Mouse (Mus musculus) bone marrow macrophage, adult 2 months (primary cell): Measurements from ENCODE around the gene Rln1. TPM values are rescaled to one million over a fixed set of nuclear protein-coding genes. Genes with fewer than 3 reads are reported as not detected.

Source experiments
- H3K27ac ChIP-seq: 2 replicates; pipeline ENCODE4 v1.5.1; 2012; ENCODE audit warnings: low read depth, low read length; ENCODE audit not compliant: insufficient read depth
- H3K4me1 ChIP-seq: 2 replicates; pipeline ENCODE4 v1.6.1; 2012; ENCODE audit warnings: low read length; ENCODE audit not compliant: control insufficient read depth, insufficient read depth
- H3K4me3 ChIP-seq: 2 replicates; pipeline ENCODE4 v1.5.1; 2012; ENCODE audit warnings: mild to moderate bottlenecking, low read length, moderate library complexity; ENCODE audit not compliant: insufficient read depth
- CTCF ChIP-seq: IDR thresholded peaks from 2 replicates; pipeline ENCODE4 v1.5.1; 2012; ENCODE audit warnings: low read depth, mild to moderate bottlenecking, low read length, moderate library complexity
- POLR2A ChIP-seq: IDR thresholded peaks from 2 replicates; pipeline ENCODE4 v1.6.1; 2012; ENCODE audit warnings: mild to moderate bottlenecking, low read depth, low read length, borderline replicate concordance
- polyA plus RNA-seq: library from polyadenylated mRNA; stranded (reverse); fragments of >200 nt; gene quantifications from 2 replicates; pipeline ENCODE4 v1.2.4, GENCODE M21; 2012; ENCODE audit not compliant: missing spikeins, insufficient read depth, insufficient read length

Rln1 gene
- not detected in 2 replicates for polyA plus RNA-seq

GRCm38 (mm10) chr19:29334068-29334745 lies at the start of gene Rln1:
Gene Rln1, minus strand, starts transcription at chr19:29334670.
- no peak for TF ChIP-seq POLR2A
- no peak for TF ChIP-seq CTCF
- Histone ChIP-seq H3K4me3 (no peak within 1 kb of the TSS), H3K27ac (no peak within 1 kb of the TSS), H3K4me1 (no peaks in the 10 kb centered on the region)

GRCm38 (mm10) chr19:29383368-29383767 lies 48.9 kb upstream of the Rln1 start:
- no peak for TF ChIP-seq POLR2A
- no peak for TF ChIP-seq CTCF
- peak overlapping the region; percentile 39; the same call in 1 of the 2 replicates for H3K27ac ChIP-seq

GRCm38 (mm10) chr19:29379839-29380603 lies 45.6 kb upstream of the Rln1 start:
- no peak for TF ChIP-seq CTCF
- no peak for TF ChIP-seq POLR2A
- no peak overlapping the region for H3K4me3 ChIP-seq
- H3K27ac ChIP-seq, result no peak overlapping the region
- H3K4me1 ChIP-seq, result peaks cover 27% of the 10 kb centered on the region

More at GRCm38 (mm10) chr19:29383368-29383767, 48.9 kb upstream of the Rln1 start:
- H3K4me1 ChIP-seq, result peaks cover 31% of the 10 kb centered on the region
- no peak overlapping the region for H3K4me3 ChIP-seq

GRCm38 (mm10) chr19:29376382-29376781 lies 41.9 kb upstream of the Rln1 start:
- no peak overlapping the region for H3K4me3 ChIP-seq
- TF ChIP-seq POLR2A (no peak), CTCF (no peak)
- no peak overlapping the region for H3K27ac ChIP-seq
- peaks cover 3% of the 10 kb centered on the region; the same call in 1 of the 2 replicates for H3K4me1 ChIP-seq

- no peaks in the 10 kb centered on the region; the same call in none of the 2 replicates for H3K4me1 ChIP-seq
Observed at GRCm38 (mm10) chr19:29374947-29375346, 40.5 kb upstream of the Rln1 start.

GRCm38 (mm10) chr19:29373438-29373837 lies 39.0 kb upstream of the Rln1 start:
- TF ChIP-seq POLR2A (no peak), CTCF (no peak)
- H3K27ac ChIP-seq, result no peak overlapping the region
- H3K4me1 ChIP-seq, result peaks cover 5% of the 10 kb centered on the region
- H3K4me3 ChIP-seq, result no peak overlapping the region

More at GRCm38 (mm10) chr19:29374947-29375346, 40.5 kb upstream of the Rln1 start:
- no peak for TF ChIP-seq POLR2A
- no peak for TF ChIP-seq CTCF
- no peak overlapping the region for H3K4me3 ChIP-seq
- H3K27ac ChIP-seq, result no peak overlapping the region

- TF ChIP-seq POLR2A (no peak), CTCF (no peak)
- Histone ChIP-seq H3K27ac (no peak overlapping the region), H3K4me3 (no peak overlapping the region), H3K4me1 (peaks cover 5% of the 10 kb centered on the region)
Observed at GRCm38 (mm10) chr19:29372621-29373020, 38.2 kb upstream of the Rln1 start.

- TF ChIP-seq CTCF (no peak), POLR2A (no peak)
- Histone ChIP-seq H3K27ac (peak overlapping the region; percentile 47), H3K4me1 (peaks cover 5% of the 10 kb centered on the region), H3K4me3 (peak overlapping the region; percentile 70)
Observed at GRCm38 (mm10) chr19:29372138-29372537, 37.7 kb upstream of the Rln1 start.

- no peak overlapping the region; the same call in 1 of the 2 replicates for H3K27ac ChIP-seq
- TF ChIP-seq POLR2A (no peak), CTCF (no peak)
- peaks cover 5% of the 10 kb centered on the region for H3K4me1 ChIP-seq
- peak overlapping the region; percentile 70 for H3K4me3 ChIP-seq
Observed at GRCm38 (mm10) chr19:29371284-29372081, 37.0 kb upstream of the Rln1 start.
